15 mouse cellular contexts compared by ENCODE assay signal in genomic region chr5:107184158-107184883, GRCm38 (mm10).
DNase-seq lines count a peak whose midpoint lies in the region; ATAC-seq and TF ChIP-seq lines count a peak whose summit lies in the region.
"Had no signal": no experiment of that assay in that cellular context is flagged by ENCODE, and none has a peak within 500 bp of the region (broad histone marks: within the 10 kb centered on the region; RNA-seq: fewer than 3 reads in every experiment).

No protein-coding gene starts in this region.

- H3K4me1 ChIP-seq in kidney, embryonic 14.5 days (ENCODE audit: control insufficient read depth, insufficient read depth, low read length): peaks cover 8% of the 10 kb centered on the region
- no peaks in the 10 kb centered on the region for H3K4me1 ChIP-seq in spleen, adult 2 months (ENCODE audit: control insufficient read depth, insufficient read depth, insufficient read length)
- H3K4me1 ChIP-seq in liver, postnatal 0 days (ENCODE audit: insufficient read depth): peaks cover 8% of the 10 kb centered on the region; the same call in 1 of the 2 replicates
- H3K4me1 ChIP-seq: neural tube, embryonic 13.5 days had no signal

- TF ChIP-seq POLR2A in spleen, adult 2 months (IDR thresholded peaks at IDR 0.05; ENCODE audit: low read depth, low read length): no peak

- no peak overlapping the region for H3K4me3 ChIP-seq in kidney, embryonic 14.5 days (ENCODE audit: low read length)
- H3K4me3 ChIP-seq in spleen, adult 2 months (ENCODE audit: extremely low read depth, insufficient read depth, insufficient read length): no peak overlapping the region
- H3K4me3 ChIP-seq in liver, postnatal 0 days (ENCODE audit: low read depth, low read length): no peak overlapping the region
- H3K4me3 ChIP-seq: erythroblast, embryonic 14.5 days; neural tube, embryonic 13.5 days had no signal

- H3K36me3 ChIP-seq in kidney, embryonic 14.5 days (ENCODE audit: control insufficient read depth, insufficient read depth, low read length): no peaks in the 10 kb centered on the region
- H3K36me3 ChIP-seq in spleen, adult 2 months (ENCODE audit: control insufficient read depth, insufficient read depth, low read length): no peaks in the 10 kb centered on the region
- H3K36me3 ChIP-seq in liver, postnatal 0 days (replicated peaks; ENCODE audit: insufficient read depth, low read length): no peaks in the 10 kb centered on the region
- H3K36me3 ChIP-seq: neural tube, embryonic 13.5 days had no signal

- 0 out of 2 replicates have a peak overlapping the region, but pooled peaks have one; percentile 24 for H3K27ac ChIP-seq in kidney, embryonic 14.5 days (ENCODE audit: low read depth, low read length)
- H3K27ac ChIP-seq in spleen, adult 2 months (ENCODE audit: insufficient read depth, low read length): peak overlapping the region; percentile 58
- H3K27ac ChIP-seq in liver, postnatal 0 days (ENCODE audit: low read depth): peak overlapping the region; percentile 23; the same call in 1 of the 2 replicates
- H3K27ac ChIP-seq: hindbrain, embryonic 14.5 days; neural tube, embryonic 13.5 days had no signal

- H3K27me3 ChIP-seq in kidney, embryonic 14.5 days (ENCODE audit: control insufficient read depth, insufficient read depth, low read length): no peaks in the 10 kb centered on the region
- no peaks in the 10 kb centered on the region for H3K27me3 ChIP-seq in spleen, adult 2 months (ENCODE audit: control insufficient read depth, insufficient read depth, low read length)
- no peaks in the 10 kb centered on the region for H3K27me3 ChIP-seq in liver, postnatal 0 days (ENCODE audit: insufficient read depth, low read length)
- H3K27me3 ChIP-seq: CH12.LX; neural tube, embryonic 13.5 days; Patski had no signal

- H3K9me3 ChIP-seq in kidney, embryonic 14.5 days (ENCODE audit: control insufficient read depth, low read length): no peaks in the 10 kb centered on the region
- no peaks in the 10 kb centered on the region for H3K9me3 ChIP-seq in liver, postnatal 0 days (ENCODE audit: low read length)
- H3K9me3 ChIP-seq: neural tube, embryonic 13.5 days had no signal

- no peak for ATAC-seq in kidney, embryonic 14.5 days (ENCODE audit: low FRiP score, low TSS enrichment)
- ATAC-seq in liver, postnatal 0 days: peak; percentile 65
- ATAC-seq in activated CD4-positive, CD25-positive, alpha-beta regulatory T cell, adult 4 months: no peak
- ATAC-seq: Patski had no signal

- no peak for DNase-seq in kidney, postnatal 14 days
- no peak for DNase-seq in spleen, adult 2 months (ENCODE audit: low read depth in 1 of 2, low spot score in 2 of 2)
- DNase-seq in spleen, adult 12 weeks (ENCODE audit: low spot score): no peak
- no peak for DNase-seq in liver, postnatal 0 days
- DNase-seq in cerebellum, postnatal 4 days (ENCODE audit: low spot score in 2 of 2): no peak
- DNase-seq: cerebellum, adult 18-20 months; embryo, embryonic 11 days; kidney, adult 18-20 months had no signal

- no peak overlapping the region for H3K9ac ChIP-seq in kidney, embryonic 14.5 days (ENCODE audit: low read depth, low read length)
- no peak overlapping the region for H3K9ac ChIP-seq in liver, postnatal 0 days (replicated peaks)
- H3K9ac ChIP-seq: hindbrain, embryonic 14.5 days; neural tube, embryonic 13.5 days had no signal

- 71% methylated on average over 8 of the region's 8 CpGs for WGBS in kidney, embryonic 14.5 days
- 88% methylated on average over 8 of the region's 8 CpGs for WGBS in spleen, adult 2 months
- 65% methylated on average over 8 of the region's 8 CpGs for WGBS in liver, postnatal 0 days (ENCODE audit: insufficient replicate concordance)

- TF ChIP-seq EP300 in liver, postnatal 0 days (IDR thresholded peaks at IDR 0.05; ENCODE audit: low read depth): no peak

- no peak for TF ChIP-seq CTCF in spleen, adult 2 months (IDR thresholded peaks at IDR 0.05; ENCODE audit: extremely low read depth, insufficient read depth, insufficient read length, insufficient replicate concordance)
- TF ChIP-seq CTCF in liver, postnatal 0 days (IDR thresholded peaks at IDR 0.05; ENCODE audit: low read depth): no peak

- no peak overlapping the region for H3K4me2 ChIP-seq in kidney, embryonic 14.5 days (replicated peaks; ENCODE audit: low read depth, low read length)
- H3K4me2 ChIP-seq in liver, postnatal 0 days (ENCODE audit: low read depth, low read length): no peak overlapping the region
- H3K4me2 ChIP-seq: hindbrain, embryonic 14.5 days; neural tube, embryonic 13.5 days had no signal
